In genomic region chr4:155222552-155222840, GRCm38 (mm10) we compare ENCODE assay signal across 7 mouse cellular contexts. TPM values are rescaled to one million over a fixed set of nuclear protein-coding genes. Genes with fewer than 3 reads are reported as not detected.
A peak's percentile ranks its signal among the peaks of the same experiment; 100 is the strongest.
DNase-seq lines count a peak whose midpoint lies in the region; ATAC-seq and TF ChIP-seq lines count a peak whose summit lies in the region.

Gene Ski, minus strand, starts transcription at chr4:155222592.

- H3K4me3 ChIP-seq in ES-E14 (ENCODE audit: insufficient read depth in 1 of 2, low read depth in 1 of 2, low read length in 2 of 2, poor library complexity in 1 of 2, severe bottlenecking in 1 of 2) (peak within 1 kb of the TSS; percentile 69 to 87), macrophage (ENCODE audit: inconsistent target) (peak within 1 kb of the TSS; percentile 63)
- H3K4me3 ChIP-seq in forebrain, postnatal 0 days (ENCODE audit: low read depth, low read length), result peak within 1 kb of the TSS; percentile 79
- peak within 1 kb of the TSS; percentile 68 for H3K4me3 ChIP-seq in hindbrain, embryonic 16.5 days (ENCODE audit: low read length)

- ATAC-seq in CD4-positive, CD25-positive, alpha-beta regulatory T cell, adult 4 months, result no peak
- no peak for ATAC-seq in forebrain, postnatal 0 days
- ATAC-seq in hindbrain, embryonic 16.5 days, result no peak
- no peak for ATAC-seq in megakaryocyte progenitor cell, adult 5-6 weeks (replicated peaks; ENCODE audit: poor library complexity)

- peak within 1 kb of the TSS; percentile 97 for H3K4me2 ChIP-seq in forebrain, postnatal 0 days (ENCODE audit: low read depth)
- peak within 1 kb of the TSS; percentile 98 for H3K4me2 ChIP-seq in hindbrain, embryonic 16.5 days (ENCODE audit: low read length)

- no peaks in the 10 kb centered on the region for H3K9me3 ChIP-seq in ES-E14 (ENCODE audit: control insufficient read depth, insufficient read depth, low read depth, low read length)
- H3K9me3 ChIP-seq in forebrain, postnatal 0 days (ENCODE audit: low read length), result no peaks in the 10 kb centered on the region
- H3K9me3 ChIP-seq in hindbrain, embryonic 16.5 days (ENCODE audit: control insufficient read depth, low read length), result no peaks in the 10 kb centered on the region

- H3K36me3 ChIP-seq in ES-E14 (ENCODE audit: control insufficient read depth, insufficient read depth, low read length, poor library complexity, severe bottlenecking) (peaks cover 9% of the 10 kb centered on the region; the same call in 1 of the 2 replicates), macrophage (ENCODE audit: inconsistent target) (no peaks in the 10 kb centered on the region)
- no peaks in the 10 kb centered on the region for H3K36me3 ChIP-seq in forebrain, postnatal 0 days (ENCODE audit: insufficient read depth)
- H3K36me3 ChIP-seq in hindbrain, embryonic 16.5 days (ENCODE audit: control insufficient read depth, insufficient read depth, low read length), result no peaks in the 10 kb centered on the region

- in situ Hi-C loops in ES-E14 (cut with MboI; ENCODE audit: low sequenced_read_pairs in 2 of 2, unreplicated experiment in 2 of 2), result no loop called here

- H3K27ac ChIP-seq in ES-E14 (ENCODE audit: insufficient read depth, low read depth, low read length, poor library complexity, severe bottlenecking) (no peak within 1 kb of the TSS), macrophage (peak within 1 kb of the TSS; percentile 86)
- H3K27ac ChIP-seq in forebrain, postnatal 0 days (ENCODE audit: low read depth, low read length), result peak within 1 kb of the TSS; percentile 97
- peak within 1 kb of the TSS; percentile 96 for H3K27ac ChIP-seq in hindbrain, embryonic 16.5 days (ENCODE audit: low read depth, low read length)

- H3K4me1 ChIP-seq in ES-E14 (ENCODE audit: control insufficient read depth in 2 of 2, insufficient read depth in 2 of 2, low read length in 2 of 2, poor library complexity in 1 of 2), result peaks cover 17 to 30% of the 10 kb centered on the region in 2 experiments
- H3K4me1 ChIP-seq in forebrain, postnatal 0 days (ENCODE audit: insufficient read depth), result peaks cover 21% of the 10 kb centered on the region
- peaks cover 38% of the 10 kb centered on the region for H3K4me1 ChIP-seq in hindbrain, embryonic 16.5 days (ENCODE audit: control insufficient read depth, insufficient read depth, low read depth, low read length)

- H3K9ac ChIP-seq in ES-E14 (ENCODE audit: insufficient read depth, low read depth, low read length, poor library complexity, severe bottlenecking), result peak within 1 kb of the TSS; percentile 72
- H3K9ac ChIP-seq in forebrain, postnatal 0 days, result peak within 1 kb of the TSS; percentile 82
- H3K9ac ChIP-seq in hindbrain, embryonic 16.5 days (ENCODE audit: low read depth, low read length), result peak within 1 kb of the TSS; percentile 93

- H3K27me3 ChIP-seq in forebrain, postnatal 0 days (ENCODE audit: insufficient read depth, low read length), result no peaks in the 10 kb centered on the region
- no peaks in the 10 kb centered on the region for H3K27me3 ChIP-seq in hindbrain, embryonic 16.5 days (replicated peaks; ENCODE audit: control insufficient read depth, insufficient read depth, low read length)

- peaks cover 46% of the 10 kb centered on the region for H3K79me2 ChIP-seq in macrophage (ENCODE audit: inconsistent target)

- WGBS in forebrain, postnatal 0 days, result 0% methylated on average over 14 of the region's 63 CpGs
- no CpG with 5 or more reads among the region's 63 CpGs for WGBS in hindbrain, embryonic 16.5 days
- 1% methylated on average over 9 of the region's 63 CpGs for WGBS in macrophage (ENCODE audit: missing documents)

- TF ChIP-seq CTCF in forebrain, postnatal 0 days (IDR thresholded peaks at IDR 0.05; ENCODE audit: low read depth), result no peak

- no peak for DNase-seq in ES-E14 (ENCODE audit: low read depth, low spot score)
- DNase-seq in forebrain, postnatal 0 days, result no peak
- DNase-seq in yolk sac, embryonic 10.5 days (ENCODE audit: low spot score), result no peak

TF ChIP-seq in ES-E14, 5 proteins besides CTCF, POLR2A, EP300 and RAD21:
- TF ChIP-seq CHD2 (IDR thresholded peaks at IDR 0.05; ENCODE audit: low read depth, low read length), result no peak
- no peak for TF ChIP-seq ZNF384 (IDR thresholded peaks at IDR 0.05; ENCODE audit: low read depth, low read length)
- no peak for TF ChIP-seq MAFK (IDR thresholded peaks at IDR 0.05; ENCODE audit: insufficient read depth, low read depth, low read length)
- no peak for TF ChIP-seq HCFC1 (IDR thresholded peaks at IDR 0.05; ENCODE audit: borderline replicate concordance, insufficient read depth, low read length)
- TF ChIP-seq ZC3H11A (IDR thresholded peaks at IDR 0.05; ENCODE audit: borderline replicate concordance, low read depth, low read length), result no peak

RNA-seq across cellular contexts. Expression of gene Ski, which starts in this region (rescaled TPM):
- polyA plus RNA-seq in CD4-positive, CD25-positive, alpha-beta regulatory T cell, adult 4 months (2017; shearing (Covaris generic)), result 10 to 100 TPM; 20.6 to 28.2 TPM
- total RNA-seq in ES-E14 (2012; rRNA removed), result 30.2 and 38.0 TPM in 2 replicates
- 66.9 and 68.7 TPM in 2 replicates for total RNA-seq in forebrain, postnatal 0 days (2014; rRNA removed)
- polyA plus RNA-seq in forebrain, postnatal 0 days (2015; fragmentation: Nextera tagmentation; extraction: Ambion mirVana), result 11.7 and 12.2 TPM in 2 replicates
- polyA plus RNA-seq in hindbrain, embryonic 16.5 days (2015; fragmentation: Nextera tagmentation; extraction: Ambion mirVana), result 11.1 TPM in 2 replicates
- 10 to 100 TPM; 17.1 to 57.4 (median 34.0) TPM for total RNA-seq in macrophage (2018; cell fraction: chromatin; rRNA removed)
- 10 to 100 TPM; 23.8 to 66.1 (median 41.1) TPM for total RNA-seq in macrophage (2018; cell fraction: cytosol; rRNA removed)
- total RNA-seq in macrophage (2018; cell fraction: nucleus; rRNA removed), result 10 to 100 TPM; 24.7 to 87.0 (median 49.1) TPM
- 39.6 to 44.6 TPM (median 40.4 TPM) in 3 replicates for polyA plus RNA-seq in macrophage (2018)
- total RNA-seq in megakaryocyte progenitor cell, adult 5-6 weeks (2015), result 16.9 and 19.7 TPM in 2 replicates
- total RNA-seq in megakaryocyte progenitor cell, adult 5-6 weeks (2017), result 5.0 and 5.7 TPM in 2 replicates
